Comparison of ENCODE assay signal across 33 mouse cellular contexts in genomic region chr16:9077451-9077850, GRCm38 (mm10).
"Had no signal": no experiment of that assay in that cellular context is flagged by ENCODE, and none has a peak within 500 bp of the region (broad histone marks: within the 10 kb centered on the region; RNA-seq: fewer than 3 reads in every experiment).

No protein-coding gene starts in this region.

- H3K9me3 ChIP-seq: heart, embryonic 10.5 days; heart, embryonic 12.5 days; heart, embryonic 13.5 days; heart, embryonic 15.5 days; hindbrain, embryonic 13.5 days; hindbrain, embryonic 15.5 days; intestine, embryonic 15.5 days; kidney, embryonic 15.5 days had no signal

- H3K27ac ChIP-seq: heart, embryonic 10.5 days; heart, embryonic 13.5 days; heart, embryonic 15.5 days; hindbrain, embryonic 13.5 days; hindbrain, embryonic 14.5 days; hindbrain, embryonic 15.5 days; hindbrain, postnatal 0 days; intestine, embryonic 15.5 days; kidney, embryonic 15.5 days; kidney, postnatal 0 days; layer of hippocampus, adult 2 months; left cerebral cortex, adult 2 months had no signal

- H3K9ac ChIP-seq: heart, embryonic 12.5 days; heart, embryonic 13.5 days; heart, embryonic 15.5 days; hindbrain, embryonic 13.5 days; hindbrain, embryonic 14.5 days; hindbrain, embryonic 15.5 days; intestine, embryonic 15.5 days; kidney, embryonic 15.5 days had no signal

- H3K4me3 ChIP-seq: heart, embryonic 10.5 days; heart, embryonic 12.5 days; heart, embryonic 13.5 days; heart, embryonic 15.5 days; hindbrain, embryonic 13.5 days; hindbrain, embryonic 15.5 days; intestine, embryonic 15.5 days; kidney, embryonic 15.5 days; layer of hippocampus, adult 2 months; left cerebral cortex, adult 2 months had no signal

- DNase-seq: heart, postnatal 10 days; heart, postnatal 14 days; heart, postnatal 4 days; kidney, adult 11 months; kidney, adult 18-20 months; kidney, adult 2 months; kidney, adult 8-10 months; kidney, adult 9 months; kidney, postnatal 10 days; kidney, postnatal 14 days; kidney, postnatal 25 days; kidney, postnatal 36 days; kidney, postnatal 4 days; layer of hippocampus, adult 9-11 months; layer of hippocampus, postnatal 36 days had no signal

- H3K27me3 ChIP-seq: heart, embryonic 12.5 days; heart, embryonic 13.5 days; heart, embryonic 15.5 days; hindbrain, embryonic 13.5 days; hindbrain, embryonic 15.5 days; intestine, embryonic 15.5 days; kidney, embryonic 15.5 days had no signal

- H3K36me3 ChIP-seq: heart, embryonic 10.5 days; heart, embryonic 12.5 days; heart, embryonic 13.5 days; heart, embryonic 15.5 days; hindbrain, embryonic 13.5 days; hindbrain, embryonic 15.5 days; intestine, embryonic 15.5 days; kidney, embryonic 15.5 days had no signal

- H3K4me2 ChIP-seq: heart, embryonic 11.5 days; heart, embryonic 12.5 days; heart, embryonic 13.5 days; heart, embryonic 15.5 days; hindbrain, embryonic 13.5 days; hindbrain, embryonic 14.5 days; hindbrain, embryonic 15.5 days; intestine, embryonic 15.5 days; kidney, embryonic 15.5 days had no signal

- H3K4me1 ChIP-seq: heart, embryonic 10.5 days; heart, embryonic 12.5 days; heart, embryonic 13.5 days; heart, embryonic 15.5 days; hindbrain, embryonic 13.5 days; hindbrain, embryonic 15.5 days; intestine, embryonic 15.5 days; kidney, embryonic 15.5 days had no signal

- ATAC-seq: hindbrain, embryonic 16.5 days; hindbrain, postnatal 0 days; inflammation-experienced regulatory T-cells, adult 6 months; intestine, embryonic 15.5 days; intestine, embryonic 16.5 days; intestine, postnatal 0 days had no signal
